Mouse (Mus musculus) heart, adult 10 weeks (tissue): Measurements from ENCODE around the gene Tmem233. TPM values are rescaled to one million over a fixed set of nuclear protein-coding genes. Genes with fewer than 3 reads are reported as not detected.

Experiments used
- polyA plus RNA-seq: library from polyadenylated mRNA; stranded (reverse); fragments of 350-450 nt; fragmentation: Illumina TruSeq; extraction: RNeasy Lipid Tissue Mini Kit (QIAGEN cat#74804); gene quantifications from one replicate; pipeline ENCODE4 v1.2.3, GENCODE M21; 2014; ENCODE audit warnings: low read depth, low replicate concordance

The Tmem233 gene
- not detected for polyA plus RNA-seq

DNA sequence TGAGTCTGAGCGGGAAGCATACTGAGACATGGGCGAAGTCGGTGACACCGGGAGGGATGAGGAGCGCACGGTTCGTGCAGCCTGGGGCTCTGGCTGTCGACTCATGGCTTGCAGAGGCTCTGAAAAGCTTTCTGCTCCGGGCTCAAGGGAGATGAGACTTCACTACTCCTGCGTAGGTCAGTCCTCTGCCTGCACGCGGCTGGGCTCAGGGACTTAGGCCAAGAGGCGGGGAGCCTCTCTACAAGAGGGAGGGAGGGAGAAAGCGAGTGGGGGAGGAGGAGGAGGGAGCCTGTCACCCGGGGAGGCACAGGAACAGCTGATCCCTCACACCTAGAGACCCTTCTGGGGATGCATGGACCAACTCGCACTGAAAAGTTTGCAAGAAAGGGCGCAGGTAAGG lies at the start of gene Tmem233:
TSS of gene Tmem233 (minus strand) at position 164 of the 400 bp plus-strand sequence.

DNA sequence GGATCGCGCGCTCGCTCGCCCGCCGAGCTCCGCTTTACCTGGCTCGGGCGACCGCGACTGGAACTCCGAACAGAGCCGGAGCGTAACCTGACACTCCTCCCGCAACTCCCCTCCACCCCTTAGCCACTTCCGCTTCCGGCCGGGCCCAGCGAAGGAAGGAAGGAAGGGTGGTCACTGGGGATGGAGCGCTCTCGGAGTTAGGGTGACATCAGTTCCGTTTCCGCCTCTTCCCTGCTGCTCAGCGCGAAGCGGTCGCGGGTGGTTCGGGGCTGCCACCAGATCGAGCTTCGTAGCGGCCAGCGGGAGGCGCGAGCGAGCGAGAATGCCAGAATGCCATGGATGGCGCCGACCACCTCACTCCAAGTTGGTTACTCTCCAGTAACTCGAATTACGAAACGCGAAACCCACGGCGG lies 58.7 kb downstream of the Tmem233 start, which contains the start of gene Prkab1:
TSS of gene Prkab1 (minus strand) at position 182 of the 413 bp plus-strand sequence.

Other genes starting within 250 kb of the Tmem233 start
- 0.65 TPM for gene Cit, start 238.0 kb downstream of the Tmem233 start, polyA plus RNA-seq
- gene Prkab1, start 58.7 kb downstream of the Tmem233 start, polyA plus RNA-seq: 43.6 TPM
- gene Ccdc60, start 205.7 kb upstream of the Tmem233 start, polyA plus RNA-seq: not detected